Comparison of ENCODE assay signal across 14 mouse cellular contexts in genomic region chr16:4551885-4552284, GRCm38 (mm10). TPM values are rescaled to one million over a fixed set of nuclear protein-coding genes. Genes with fewer than 3 reads are reported as not detected.
DNase-seq lines count a peak whose midpoint lies in the region; ATAC-seq and TF ChIP-seq lines count a peak whose summit lies in the region.
"Had no signal": no experiment of that assay in that cellular context is flagged by ENCODE, and none has a peak within 500 bp of the region (broad histone marks: within the 10 kb centered on the region; RNA-seq: fewer than 3 reads in every experiment).

No protein-coding gene starts in this region.

- no peak for TF ChIP-seq POLR2A in heart, adult 2 months (IDR thresholded peaks at IDR 0.05; ENCODE audit: insufficient read depth, low read depth, low read length)

- WGBS in heart, adult 2 months: 94% methylated on average over 12 of the region's 12 CpGs
- 96% methylated on average over 12 of the region's 12 CpGs for WGBS in midbrain, embryonic 11.5 days
- 93% methylated on average over 12 of the region's 12 CpGs for WGBS in midbrain, embryonic 13.5 days
- 88% methylated on average over 12 of the region's 12 CpGs for WGBS in liver, embryonic 12.5 days (ENCODE audit: insufficient replicate concordance)

- no peaks in the 10 kb centered on the region for H3K79me2 ChIP-seq in heart, adult 2 months (replicated peaks; ENCODE audit: control insufficient read depth, insufficient read depth, low read length)

- H3K4me3 ChIP-seq in heart, adult 2 months: no peak overlapping the region
- no peak overlapping the region for H3K4me3 ChIP-seq in midbrain, embryonic 11.5 days (ENCODE audit: low read depth, low read length)
- no peak overlapping the region for H3K4me3 ChIP-seq in midbrain, embryonic 13.5 days (replicated peaks)
- H3K4me3 ChIP-seq in liver, embryonic 12.5 days: no peak overlapping the region
- H3K4me3 ChIP-seq in left cerebral cortex, adult 2 months: no peak overlapping the region
- H3K4me3 ChIP-seq: forebrain, embryonic 15.5 days; lung, embryonic 15.5 days; midbrain, embryonic 10.5 days had no signal

- no peaks in the 10 kb centered on the region for H3K27me3 ChIP-seq in heart, adult 2 months (ENCODE audit: control insufficient read depth, insufficient read depth, low read length)
- no peaks in the 10 kb centered on the region for H3K27me3 ChIP-seq in midbrain, embryonic 11.5 days (ENCODE audit: control insufficient read depth, insufficient read depth, low read length)
- H3K27me3 ChIP-seq in midbrain, embryonic 13.5 days: no peaks in the 10 kb centered on the region
- H3K27me3 ChIP-seq in liver, embryonic 12.5 days (replicated peaks): no peaks in the 10 kb centered on the region
- H3K27me3 ChIP-seq: forebrain, embryonic 15.5 days; lung, embryonic 15.5 days had no signal

- no peak for ATAC-seq in midbrain, embryonic 11.5 days (ENCODE audit: low FRiP score)
- no peak for ATAC-seq in midbrain, embryonic 13.5 days
- no peak for ATAC-seq in liver, embryonic 12.5 days
- ATAC-seq: inflammation-experienced regulatory T-cells, adult 6 months had no signal

- H3K4me1 ChIP-seq in heart, adult 2 months (ENCODE audit: control insufficient read depth, insufficient read depth, low read length): peaks cover 2% of the 10 kb centered on the region; the same call in 1 of the 2 replicates
- peaks cover 4% of the 10 kb centered on the region for H3K4me1 ChIP-seq in midbrain, embryonic 11.5 days (ENCODE audit: control insufficient read depth, insufficient read depth, low read length)
- peaks cover 15% of the 10 kb centered on the region for H3K4me1 ChIP-seq in midbrain, embryonic 13.5 days (replicated peaks)
- H3K4me1 ChIP-seq in liver, embryonic 12.5 days: peaks cover 59% of the 10 kb centered on the region

- H3K36me3 ChIP-seq in heart, adult 2 months (ENCODE audit: control insufficient read depth, insufficient read depth, low read length): no peaks in the 10 kb centered on the region
- peaks cover 8% of the 10 kb centered on the region for H3K36me3 ChIP-seq in midbrain, embryonic 11.5 days (ENCODE audit: control insufficient read depth, insufficient read depth, low read length)
- H3K36me3 ChIP-seq in midbrain, embryonic 13.5 days: peaks cover 30% of the 10 kb centered on the region
- H3K36me3 ChIP-seq in liver, embryonic 12.5 days: peaks cover 56% of the 10 kb centered on the region

- TF ChIP-seq CTCF in heart, adult 2 months (IDR thresholded peaks at IDR 0.05): no peak
- TF ChIP-seq CTCF in left cerebral cortex, adult 2 months (IDR thresholded peaks at IDR 0.05): no peak

- H3K9me3 ChIP-seq in midbrain, embryonic 11.5 days (ENCODE audit: control insufficient read depth, low read length): no peaks in the 10 kb centered on the region
- H3K9me3 ChIP-seq in midbrain, embryonic 13.5 days: no peaks in the 10 kb centered on the region
- no peaks in the 10 kb centered on the region for H3K9me3 ChIP-seq in liver, embryonic 12.5 days (replicated peaks)
- H3K9me3 ChIP-seq: forebrain, embryonic 15.5 days; lung, embryonic 15.5 days had no signal

- no peak overlapping the region for H3K9ac ChIP-seq in heart, adult 2 months (ENCODE audit: low read depth, low read length)
- H3K9ac ChIP-seq in midbrain, embryonic 11.5 days (ENCODE audit: low read length): no peak overlapping the region
- no peak overlapping the region for H3K9ac ChIP-seq in midbrain, embryonic 13.5 days (replicated peaks)
- peak overlapping the region; percentile 67 for H3K9ac ChIP-seq in liver, embryonic 12.5 days
- H3K9ac ChIP-seq: forebrain, embryonic 15.5 days; lung, embryonic 15.5 days had no signal

- H3K27ac ChIP-seq in heart, adult 2 months: no peak overlapping the region
- no peak overlapping the region for H3K27ac ChIP-seq in midbrain, embryonic 11.5 days (ENCODE audit: low read depth, low read length)
- no peak overlapping the region for H3K27ac ChIP-seq in midbrain, embryonic 13.5 days
- H3K27ac ChIP-seq in liver, embryonic 12.5 days: peak overlapping the region; percentile 90
- no peak overlapping the region for H3K27ac ChIP-seq in left cerebral cortex, adult 2 months
- H3K27ac ChIP-seq: forebrain, embryonic 15.5 days had no signal

- intact Hi-C loops in heart, adult 2 months (cut with DNase I): loop anchor here (1.0 to 10.0 kb wide), 3 partner anchors 55 to 233 kb away; no protein-coding TSS in a partner anchor
- intact Hi-C loops in left cerebral cortex, adult 2 months (cut with DNase I): loop anchor here (2.0 to 10.0 kb wide), 2 partner anchors 55 to 477 kb away; partner anchors contain the start of gene Trap1

- TF ChIP-seq EP300 in heart, adult 2 months (IDR thresholded peaks at IDR 0.05; ENCODE audit: insufficient read depth, low read depth, low read length): no peak

- peak; percentile 90 for DNase-seq in heart, adult 11 months
- no peak for DNase-seq in heart, adult 2 months
- DNase-seq in midbrain, embryonic 11.5 days (ENCODE audit: low spot score, missing footprints): peak; percentile 72
- no peak for DNase-seq in left cerebral cortex, adult 2 months (ENCODE audit: extremely low spot score in 1 of 2, low spot score in 2 of 2)
- DNase-seq in urinary bladder, postnatal 14 days (ENCODE audit: low spot score): no peak
- DNase-seq in gastrocnemius, adult 18-20 months (ENCODE audit: low spot score): no peak
- DNase-seq: cerebellum, adult 18-20 months; gastrocnemius, postnatal 25 days had no signal

- no peak overlapping the region for H3K4me2 ChIP-seq in midbrain, embryonic 11.5 days
- no peak overlapping the region for H3K4me2 ChIP-seq in midbrain, embryonic 13.5 days (replicated peaks)
- peak overlapping the region; percentile 86 for H3K4me2 ChIP-seq in liver, embryonic 12.5 days
- H3K4me2 ChIP-seq: forebrain, embryonic 15.5 days; lung, embryonic 15.5 days had no signal

RNA-seq across cellular contexts. Expression of gene Tfap4, which starts 7.8 kb away (rescaled TPM):
- 1 to 10 TPM; 3.2 to 3.4 TPM for total RNA-seq in heart, adult 2 months (2021)
- 2.4 and 2.9 TPM in 2 replicates for polyA plus RNA-seq in heart, adult 2 months (2012; rRNA removed)
- polyA plus RNA-seq in midbrain, embryonic 11.5 days (2014; fragmentation: Nextera tagmentation; extraction: Ambion mirVana): 18.2 and 18.9 TPM in 2 replicates
- 10.5 and 11.2 TPM in 2 replicates for polyA plus RNA-seq in midbrain, embryonic 13.5 days (2015; fragmentation: Nextera tagmentation; extraction: Ambion mirVana)
- polyA plus RNA-seq in liver, embryonic 12.5 days (2016; fragmentation: Nextera tagmentation; extraction: Ambion mirVana): 13.3 and 14.3 TPM in 2 replicates
- total RNA-seq in left cerebral cortex, adult 2 months (2021): 1 to 10 TPM; 2.9 to 4.3 TPM
- total RNA-seq in gastrocnemius, adult 18-20 months (2021): 1 to 10 TPM; 2.7 to 2.9 TPM

RNA-seq across cellular contexts. Expression of gene Srl, which starts 10.3 kb away (rescaled TPM):
- 100 to 1,000 TPM; 771 to 870 TPM for total RNA-seq in heart, adult 2 months (2021)
- polyA plus RNA-seq in heart, adult 2 months (2012; rRNA removed): 276 and 575 TPM in 2 replicates
- 20.0 and 20.9 TPM in 2 replicates for polyA plus RNA-seq in midbrain, embryonic 11.5 days (2014; fragmentation: Nextera tagmentation; extraction: Ambion mirVana)
- 20.5 and 21.6 TPM in 2 replicates for polyA plus RNA-seq in midbrain, embryonic 13.5 days (2015; fragmentation: Nextera tagmentation; extraction: Ambion mirVana)
- polyA plus RNA-seq in liver, embryonic 12.5 days (2016; fragmentation: Nextera tagmentation; extraction: Ambion mirVana): 5.1 and 5.6 TPM in 2 replicates
- total RNA-seq in left cerebral cortex, adult 2 months (2021): 1 to 10 TPM; 5.1 to 5.9 TPM
- 1,000 to 10,000 TPM; 1,111 to 1,154 TPM for total RNA-seq in gastrocnemius, adult 18-20 months (2021)

RNA-seq across cellular contexts. Expression of gene Glis2, which starts 42.6 kb away (rescaled TPM):
- 10 to 100 TPM; 10.0 to 11.1 TPM for total RNA-seq in heart, adult 2 months (2021)
- polyA plus RNA-seq in heart, adult 2 months (2012; rRNA removed): 17.3 and 23.8 TPM in 2 replicates
- 16.6 and 27.2 TPM in 2 replicates for polyA plus RNA-seq in midbrain, embryonic 11.5 days (2014; fragmentation: Nextera tagmentation; extraction: Ambion mirVana)
- polyA plus RNA-seq in midbrain, embryonic 13.5 days (2015; fragmentation: Nextera tagmentation; extraction: Ambion mirVana): 20.0 and 26.3 TPM in 2 replicates
- polyA plus RNA-seq in liver, embryonic 12.5 days (2016; fragmentation: Nextera tagmentation; extraction: Ambion mirVana): 6.1 and 7.3 TPM in 2 replicates
- total RNA-seq in left cerebral cortex, adult 2 months (2021): 10 to 100 TPM; 12.9 to 16.2 TPM
- total RNA-seq in gastrocnemius, adult 18-20 months (2021): 1 to 10 TPM; 4.0 to 7.3 TPM

Comparison
In these comparisons a context has a peak if more than half of its experiments do, and no peak if none do; other contexts are left out.
1. DNase-seq: peak in heart, adult 11 months (single experiment) and midbrain, embryonic 11.5 days (single experiment); none in heart, adult 2 months (0 of 2), left cerebral cortex, adult 2 months (0 of 2), urinary bladder, postnatal 14 days (single experiment) and gastrocnemius, adult 18-20 months (single experiment).
2. RNA of gene Srl, which starts 10.3 kb away (polyA plus RNA-seq): 276 to 575 TPM in heart, adult 2 months; 20.5 to 21.6 TPM in midbrain, embryonic 13.5 days, 20.0 to 20.9 TPM in midbrain, embryonic 11.5 days and 5.1 to 5.6 TPM in liver, embryonic 12.5 days; every median in the first group is over 10 times any median in the second.